Mouse (Mus musculus) fibroblast of lung, adult 2 months (primary cell): ENCODE measurements around the gene Tnk2.
A peak's percentile ranks its signal among the peaks of the same experiment; 100 is the strongest.

Experiments used
- DNase-seq: peaks from one replicate; pipeline ENCODE4 v3.0.0-alpha.2; 2011; ENCODE audit warnings: low read depth

The Tnk2 gene

GRCm38 (mm10) chr16:32713556-32713955, 69.9 kb downstream of the Tnk2 start:
- no peak for DNase-seq

GRCm38 (mm10) chr16:32715364-32715763, 71.7 kb downstream of the Tnk2 start:
- no peak for DNase-seq

- DNase-seq: no peak
Measured at GRCm38 (mm10) chr16:32723163-32723562, 79.5 kb downstream of the Tnk2 start.

- DNase-seq: no peak
Measured at GRCm38 (mm10) chr16:32723767-32724166, 80.1 kb downstream of the Tnk2 start.

- DNase-seq: no peak
Measured at GRCm38 (mm10) chr16:32724259-32724658, 80.6 kb downstream of the Tnk2 start.

GRCm38 (mm10) chr16:32726501-32726900, 82.8 kb downstream of the Tnk2 start:
- no peak for DNase-seq

- DNase-seq: peak; percentile 49
Measured at GRCm38 (mm10) chr16:32728240-32728639, 84.6 kb downstream of the Tnk2 start.

- DNase-seq: no peak
Measured at GRCm38 (mm10) chr16:32728730-32729129, 85.1 kb downstream of the Tnk2 start.
